Mouse (Mus musculus): ENCODE results near the gene Camta1. TPM values are rescaled to one million over a fixed set of nuclear protein-coding genes. Genes with fewer than 3 reads are reported as not detected.
A peak's percentile ranks its signal among the peaks of the same experiment; 100 is the strongest.

Camta1 gene
- polyA plus RNA-seq, 1 experiment from 2014 or later: 140 TPM

GRCm38 (mm10) chr4:151161869-151162268, 699.8 kb downstream of the Camta1 start:
- DNase-seq (ENCODE audit: low spot score) (no peak), ATAC-seq (replicated peaks; ENCODE audit: low FRiP score) (no peak)
- Histone ChIP-seq H3K9ac (ENCODE audit: low read length) (no peak overlapping the region), H3K4me2 (ENCODE audit: low read depth, low read length, severe bottlenecking) (no peak overlapping the region), H3K27ac (ENCODE audit: low read depth, low read length) (no peak overlapping the region), H3K4me1 (replicated peaks; ENCODE audit: control insufficient read depth, insufficient read depth, low read length) (no peaks in the 10 kb centered on the region), H3K9me3 (ENCODE audit: control insufficient read depth, low read length) (no peaks in the 10 kb centered on the region), H3K36me3 (ENCODE audit: control insufficient read depth, insufficient read depth, low read length) (no peaks in the 10 kb centered on the region), H3K4me3 (ENCODE audit: low read depth, low read length) (no peak overlapping the region), H3K27me3 (ENCODE audit: control insufficient read depth, insufficient read depth, low read length) (no peaks in the 10 kb centered on the region)
- 44% methylated on average over 6 of the region's 6 CpGs for WGBS

- no peak overlapping the region for H3K4me3 ChIP-seq (ENCODE audit: low read depth, low read length)
- no peak overlapping the region for H3K9ac ChIP-seq (ENCODE audit: low read length)
- no peak overlapping the region for H3K4me2 ChIP-seq (ENCODE audit: low read depth, low read length, severe bottlenecking)
- DNase-seq (ENCODE audit: low spot score): no peak
- WGBS: 63% methylated on average over 4 of the region's 4 CpGs
- H3K27ac ChIP-seq (ENCODE audit: low read depth, low read length): no peak overlapping the region
- H3K36me3 ChIP-seq (ENCODE audit: control insufficient read depth, insufficient read depth, low read length): no peaks in the 10 kb centered on the region
- no peaks in the 10 kb centered on the region for H3K9me3 ChIP-seq (ENCODE audit: control insufficient read depth, low read length)
- H3K4me1 ChIP-seq (replicated peaks; ENCODE audit: control insufficient read depth, insufficient read depth, low read length): no peaks in the 10 kb centered on the region
- ATAC-seq (replicated peaks; ENCODE audit: low FRiP score): no peak
- no peaks in the 10 kb centered on the region for H3K27me3 ChIP-seq (ENCODE audit: control insufficient read depth, insufficient read depth, low read length)
These were observed 700.7 kb downstream of the Camta1 start for GRCm38 (mm10) chr4:151160932-151161331.

GRCm38 (mm10) chr4:151160476-151160875, 701.2 kb downstream of the Camta1 start:
- ATAC-seq (replicated peaks; ENCODE audit: low FRiP score) (no peak), DNase-seq (ENCODE audit: low spot score) (no peak)
- H3K27ac ChIP-seq (ENCODE audit: low read depth, low read length): no peak overlapping the region
- H3K36me3 ChIP-seq (ENCODE audit: control insufficient read depth, insufficient read depth, low read length): no peaks in the 10 kb centered on the region
- H3K9ac ChIP-seq (ENCODE audit: low read length): no peak overlapping the region
- 78% methylated on average over 8 of the region's 8 CpGs for WGBS
- no peaks in the 10 kb centered on the region for H3K9me3 ChIP-seq (ENCODE audit: control insufficient read depth, low read length)
- no peaks in the 10 kb centered on the region for H3K4me1 ChIP-seq (replicated peaks; ENCODE audit: control insufficient read depth, insufficient read depth, low read length)
- H3K4me3 ChIP-seq (ENCODE audit: low read depth, low read length): no peak overlapping the region
- no peak overlapping the region for H3K4me2 ChIP-seq (ENCODE audit: low read depth, low read length, severe bottlenecking)
- H3K27me3 ChIP-seq (ENCODE audit: control insufficient read depth, insufficient read depth, low read length): no peaks in the 10 kb centered on the region

GRCm38 (mm10) chr4:151158250-151158649, 703.4 kb downstream of the Camta1 start:
- no peak for ATAC-seq (replicated peaks; ENCODE audit: low FRiP score)

GRCm38 (mm10) chr4:151156904-151157303, 704.8 kb downstream of the Camta1 start:
- ATAC-seq (replicated peaks; ENCODE audit: low FRiP score) (no peak), DNase-seq (ENCODE audit: low spot score) (peak; percentile 91)
- H3K27me3 ChIP-seq (ENCODE audit: control insufficient read depth, insufficient read depth, low read length): no peaks in the 10 kb centered on the region
- H3K4me2 ChIP-seq (ENCODE audit: low read depth, low read length, severe bottlenecking): no peak overlapping the region
- no peak overlapping the region for H3K27ac ChIP-seq (ENCODE audit: low read depth, low read length)
- H3K4me1 ChIP-seq (replicated peaks; ENCODE audit: control insufficient read depth, insufficient read depth, low read length): peaks cover 10% of the 10 kb centered on the region
- no peak overlapping the region for H3K4me3 ChIP-seq (ENCODE audit: low read depth, low read length)
- no peaks in the 10 kb centered on the region for H3K36me3 ChIP-seq (ENCODE audit: control insufficient read depth, insufficient read depth, low read length)
- H3K9me3 ChIP-seq (ENCODE audit: control insufficient read depth, low read length): no peaks in the 10 kb centered on the region
- H3K9ac ChIP-seq (ENCODE audit: low read length): no peak overlapping the region
- WGBS: 3% methylated on average over 7 of the region's 7 CpGs

More at GRCm38 (mm10) chr4:151158250-151158649, 703.4 kb downstream of the Camta1 start:
- Histone ChIP-seq H3K9me3 (ENCODE audit: control insufficient read depth, low read length) (no peaks in the 10 kb centered on the region), H3K27me3 (ENCODE audit: control insufficient read depth, insufficient read depth, low read length) (no peaks in the 10 kb centered on the region), H3K36me3 (ENCODE audit: control insufficient read depth, insufficient read depth, low read length) (no peaks in the 10 kb centered on the region), H3K9ac (ENCODE audit: low read length) (no peak overlapping the region), H3K4me1 (replicated peaks; ENCODE audit: control insufficient read depth, insufficient read depth, low read length) (peaks cover 8% of the 10 kb centered on the region), H3K27ac (ENCODE audit: low read depth, low read length) (no peak overlapping the region), H3K4me2 (ENCODE audit: low read depth, low read length, severe bottlenecking) (no peak overlapping the region), H3K4me3 (ENCODE audit: low read depth, low read length) (no peak overlapping the region)
- 55% methylated on average over 3 of the region's 3 CpGs for WGBS
- no peak for DNase-seq (ENCODE audit: low spot score)

GRCm38 (mm10) chr4:151155587-151155986, 706.1 kb downstream of the Camta1 start:
- no peak for DNase-seq (ENCODE audit: low spot score)
- 76% methylated on average over 4 of the region's 4 CpGs for WGBS
- no peak for ATAC-seq (replicated peaks; ENCODE audit: low FRiP score)

GRCm38 (mm10) chr4:151154306-151154705, 707.4 kb downstream of the Camta1 start:
- Histone ChIP-seq H3K4me3 (ENCODE audit: low read depth, low read length) (no peak overlapping the region), H3K36me3 (ENCODE audit: control insufficient read depth, insufficient read depth, low read length) (no peaks in the 10 kb centered on the region), H3K4me1 (replicated peaks; ENCODE audit: control insufficient read depth, insufficient read depth, low read length) (peaks cover 12% of the 10 kb centered on the region), H3K9ac (ENCODE audit: low read length) (no peak overlapping the region), H3K27me3 (ENCODE audit: control insufficient read depth, insufficient read depth, low read length) (no peaks in the 10 kb centered on the region), H3K9me3 (ENCODE audit: control insufficient read depth, low read length) (no peaks in the 10 kb centered on the region), H3K27ac (ENCODE audit: low read depth, low read length) (no peak overlapping the region), H3K4me2 (ENCODE audit: low read depth, low read length, severe bottlenecking) (no peak overlapping the region)
- DNase-seq (ENCODE audit: low spot score) (no peak), ATAC-seq (replicated peaks; ENCODE audit: low FRiP score) (peak; percentile 37; the same call in 1 of the 2 replicates)
- 40% methylated on average over 4 of the region's 4 CpGs for WGBS

More at GRCm38 (mm10) chr4:151155587-151155986, 706.1 kb downstream of the Camta1 start:
- peaks cover 12% of the 10 kb centered on the region for H3K4me1 ChIP-seq (replicated peaks; ENCODE audit: control insufficient read depth, insufficient read depth, low read length)
- no peaks in the 10 kb centered on the region for H3K27me3 ChIP-seq (ENCODE audit: control insufficient read depth, insufficient read depth, low read length)
- no peak overlapping the region for H3K4me3 ChIP-seq (ENCODE audit: low read depth, low read length)
- no peak overlapping the region for H3K9ac ChIP-seq (ENCODE audit: low read length)
- H3K36me3 ChIP-seq (ENCODE audit: control insufficient read depth, insufficient read depth, low read length): no peaks in the 10 kb centered on the region
- no peak overlapping the region for H3K4me2 ChIP-seq (ENCODE audit: low read depth, low read length, severe bottlenecking)
- H3K27ac ChIP-seq (ENCODE audit: low read depth, low read length): no peak overlapping the region
- no peaks in the 10 kb centered on the region for H3K9me3 ChIP-seq (ENCODE audit: control insufficient read depth, low read length)

- no peak for ATAC-seq (replicated peaks; ENCODE audit: low FRiP score)
- no peak for DNase-seq (ENCODE audit: low spot score)
- H3K36me3 ChIP-seq (ENCODE audit: control insufficient read depth, insufficient read depth, low read length): no peaks in the 10 kb centered on the region
- no peaks in the 10 kb centered on the region for H3K27me3 ChIP-seq (ENCODE audit: control insufficient read depth, insufficient read depth, low read length)
- H3K4me1 ChIP-seq (replicated peaks; ENCODE audit: control insufficient read depth, insufficient read depth, low read length): peaks cover 15% of the 10 kb centered on the region
- 81% methylated on average over 6 of the region's 6 CpGs for WGBS
- no peak overlapping the region for H3K9ac ChIP-seq (ENCODE audit: low read length)
- no peak overlapping the region for H3K4me3 ChIP-seq (ENCODE audit: low read depth, low read length)
- H3K27ac ChIP-seq (ENCODE audit: low read depth, low read length): no peak overlapping the region
- no peak overlapping the region for H3K4me2 ChIP-seq (ENCODE audit: low read depth, low read length, severe bottlenecking)
- no peaks in the 10 kb centered on the region for H3K9me3 ChIP-seq (ENCODE audit: control insufficient read depth, low read length)
These were observed 709.7 kb downstream of the Camta1 start for GRCm38 (mm10) chr4:151152010-151152409.

GRCm38 (mm10) chr4:151150842-151151241, 710.8 kb downstream of the Camta1 start:
- Histone ChIP-seq H3K4me2 (ENCODE audit: low read depth, low read length, severe bottlenecking) (no peak overlapping the region), H3K9me3 (ENCODE audit: control insufficient read depth, low read length) (no peaks in the 10 kb centered on the region), H3K36me3 (ENCODE audit: control insufficient read depth, insufficient read depth, low read length) (no peaks in the 10 kb centered on the region), H3K27ac (ENCODE audit: low read depth, low read length) (no peak overlapping the region), H3K27me3 (ENCODE audit: control insufficient read depth, insufficient read depth, low read length) (no peaks in the 10 kb centered on the region), H3K4me3 (ENCODE audit: low read depth, low read length) (no peak overlapping the region), H3K9ac (ENCODE audit: low read length) (no peak overlapping the region), H3K4me1 (replicated peaks; ENCODE audit: control insufficient read depth, insufficient read depth, low read length) (peaks cover 15% of the 10 kb centered on the region)
- WGBS: 78% methylated on average over 11 of the region's 11 CpGs
- DNase-seq (ENCODE audit: low spot score) (no peak), ATAC-seq (replicated peaks; ENCODE audit: low FRiP score) (no peak)

Measured in forebrain, embryonic 11.5 days (tissue).